12 mouse cellular contexts compared by ENCODE assay signal in the genomic region with DNA sequence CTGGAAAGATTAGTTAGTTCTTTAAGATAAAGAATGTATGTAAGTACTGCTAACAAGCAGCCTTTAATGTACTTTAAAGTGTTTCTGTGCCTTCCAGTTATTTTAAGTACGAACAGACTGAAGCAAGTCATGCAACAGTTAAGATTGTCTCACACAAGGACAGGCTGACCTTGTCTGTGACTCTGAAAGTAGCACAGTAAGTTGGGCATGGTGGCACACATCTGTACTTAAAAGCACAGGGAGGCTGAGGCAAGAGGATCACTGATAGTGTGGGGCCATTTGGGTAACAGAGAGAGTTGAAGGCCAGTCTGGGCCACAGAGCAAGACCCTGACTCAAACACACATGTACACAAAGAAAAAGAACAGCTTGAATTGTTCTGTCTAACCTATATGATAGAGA.
"Had no signal": no experiment of that assay in that cellular context is flagged by ENCODE, and none has a peak within 500 bp of the region (broad histone marks: within the 10 kb centered on the region; RNA-seq: fewer than 3 reads in every experiment).

No protein-coding gene starts in this region.

- H3K4me3 ChIP-seq: limb, embryonic 13.5 days; midbrain, embryonic 12.5 days; neural tube, embryonic 13.5 days; stomach, embryonic 15.5 days had no signal

- H3K9me3 ChIP-seq: limb, embryonic 13.5 days; midbrain, embryonic 12.5 days; neural tube, embryonic 13.5 days; stomach, embryonic 15.5 days had no signal

- H3K4me1 ChIP-seq: midbrain, embryonic 12.5 days; stomach, embryonic 15.5 days had no signal

- ATAC-seq: midbrain, embryonic 16.5 days had no signal

- H3K27ac ChIP-seq: limb, embryonic 13.5 days; liver, embryonic 14.5 days; midbrain, embryonic 12.5 days; neural tube, embryonic 13.5 days; stomach, embryonic 15.5 days had no signal

- H3K4me2 ChIP-seq: limb, embryonic 13.5 days; midbrain, embryonic 12.5 days; neural tube, embryonic 13.5 days; stomach, embryonic 15.5 days had no signal

- H3K27me3 ChIP-seq: limb, embryonic 13.5 days; midbrain, embryonic 12.5 days; neural tube, embryonic 13.5 days; stomach, embryonic 15.5 days had no signal

- H3K9ac ChIP-seq: limb, embryonic 13.5 days; liver, embryonic 14.5 days; midbrain, embryonic 12.5 days; neural tube, embryonic 13.5 days; stomach, embryonic 15.5 days had no signal

- DNase-seq: kidney, postnatal 10 days; left cerebral cortex, postnatal 4 days; lung, adult 18-20 months; right cerebral cortex, postnatal 14 days; thymus, adult 2 months; thymus, postnatal 25 days had no signal
